Mouse (Mus musculus): Measurements from ENCODE around the gene 4930522L14Rik. TPM values are rescaled to one million over a fixed set of nuclear protein-coding genes. Genes with fewer than 3 reads are reported as not detected.
A peak's percentile ranks its signal among the peaks of the same experiment; 100 is the strongest.
"Not testable (repeated sequence)": the region's sequence is repeated elsewhere in the genome, so short reads cannot be mapped to it uniquely, and the experiment has no call there.

Gene 4930522L14Rik
- 5.1 and 5.3 TPM in 2 replicates for polyA plus RNA-seq (2015; fragmentation: Nextera tagmentation; extraction: Ambion mirVana)

- peak within 1 kb of the TSS; percentile 57 for H3K4me2 ChIP-seq (ENCODE audit: low read depth, low read length)
- H3K4me1 ChIP-seq (ENCODE audit: control insufficient read depth, insufficient read depth, low read length); H3K36me3 ChIP-seq (ENCODE audit: control insufficient read depth, insufficient read depth); H3K27ac ChIP-seq (ENCODE audit: low read length); H3K27me3 ChIP-seq (ENCODE audit: control insufficient read depth, insufficient read depth, low read length); H3K9me3 ChIP-seq (replicated peaks; ENCODE audit: control insufficient read depth, low read length): not testable (repeated sequence)
- peak within 1 kb of the TSS; percentile 72 for H3K9ac ChIP-seq (ENCODE audit: low read length)
- ATAC-seq (replicated peaks; ENCODE audit: extremely low read depth, insufficient read depth, low FRiP score) = peak; percentile 94
- H3K4me3 ChIP-seq (ENCODE audit: low read length) = peak within 1 kb of the TSS; percentile 66
- under 1% methylated on average over 23 of the region's 25 CpGs for WGBS
Measured at GRCm38 (mm10) chr5:109751391-109752071, at the start of gene 4930522L14Rik. 4930522L14Rik (minus strand) TSS chr5:109751886.

GRCm38 (mm10) chr5:109801466-109801865, 49.8 kb upstream of the 4930522L14Rik start:
- not testable (repeated sequence) for H3K27ac ChIP-seq (ENCODE audit: low read length); H3K4me1 ChIP-seq (ENCODE audit: control insufficient read depth, insufficient read depth, low read length); H3K9me3 ChIP-seq (replicated peaks; ENCODE audit: control insufficient read depth, low read length); ATAC-seq (replicated peaks; ENCODE audit: extremely low read depth, insufficient read depth, low FRiP score); H3K4me2 ChIP-seq (ENCODE audit: low read depth, low read length); H3K36me3 ChIP-seq (ENCODE audit: control insufficient read depth, insufficient read depth); H3K4me3 ChIP-seq (ENCODE audit: low read length); H3K27me3 ChIP-seq (ENCODE audit: control insufficient read depth, insufficient read depth, low read length); H3K9ac ChIP-seq (ENCODE audit: low read length)

GRCm38 (mm10) chr5:109799948-109800347, 48.3 kb upstream of the 4930522L14Rik start:
- H3K4me1 ChIP-seq (ENCODE audit: control insufficient read depth, insufficient read depth, low read length); H3K4me2 ChIP-seq (ENCODE audit: low read depth, low read length); H3K36me3 ChIP-seq (ENCODE audit: control insufficient read depth, insufficient read depth); H3K9ac ChIP-seq (ENCODE audit: low read length); H3K27me3 ChIP-seq (ENCODE audit: control insufficient read depth, insufficient read depth, low read length); H3K4me3 ChIP-seq (ENCODE audit: low read length); H3K9me3 ChIP-seq (replicated peaks; ENCODE audit: control insufficient read depth, low read length); H3K27ac ChIP-seq (ENCODE audit: low read length); ATAC-seq (replicated peaks; ENCODE audit: extremely low read depth, insufficient read depth, low FRiP score): not testable (repeated sequence)
- 52% methylated on average over 2 of the region's 2 CpGs for WGBS

- not testable (repeated sequence) for ATAC-seq (replicated peaks; ENCODE audit: extremely low read depth, insufficient read depth, low FRiP score); H3K9ac ChIP-seq (ENCODE audit: low read length); H3K4me1 ChIP-seq (ENCODE audit: control insufficient read depth, insufficient read depth, low read length); H3K27ac ChIP-seq (ENCODE audit: low read length); H3K4me2 ChIP-seq (ENCODE audit: low read depth, low read length); H3K27me3 ChIP-seq (ENCODE audit: control insufficient read depth, insufficient read depth, low read length); H3K36me3 ChIP-seq (ENCODE audit: control insufficient read depth, insufficient read depth); H3K4me3 ChIP-seq (ENCODE audit: low read length); H3K9me3 ChIP-seq (replicated peaks; ENCODE audit: control insufficient read depth, low read length)
- WGBS = 87% methylated on average over 3 of the region's 3 CpGs
Measured at GRCm38 (mm10) chr5:109797017-109797416, 45.3 kb upstream of the 4930522L14Rik start.

- H3K27me3 ChIP-seq (ENCODE audit: control insufficient read depth, insufficient read depth, low read length); H3K9me3 ChIP-seq (replicated peaks; ENCODE audit: control insufficient read depth, low read length); H3K36me3 ChIP-seq (ENCODE audit: control insufficient read depth, insufficient read depth); H3K4me1 ChIP-seq (ENCODE audit: control insufficient read depth, insufficient read depth, low read length): not testable (repeated sequence)
- peak; percentile 92 for ATAC-seq (replicated peaks; ENCODE audit: extremely low read depth, insufficient read depth, low FRiP score)
- WGBS = 2% methylated on average over 25 of the region's 25 CpGs
- H3K9ac ChIP-seq (ENCODE audit: low read length) = peak overlapping the region; percentile 80
- H3K4me3 ChIP-seq (ENCODE audit: low read length) = peak overlapping the region; percentile 79
- H3K27ac ChIP-seq (ENCODE audit: low read length) = peak overlapping the region; percentile 59
- H3K4me2 ChIP-seq (ENCODE audit: low read depth, low read length) = peak overlapping the region; percentile 71
Measured at GRCm38 (mm10) chr5:109795967-109796652, 44.4 kb upstream of the 4930522L14Rik start.

DNA sequence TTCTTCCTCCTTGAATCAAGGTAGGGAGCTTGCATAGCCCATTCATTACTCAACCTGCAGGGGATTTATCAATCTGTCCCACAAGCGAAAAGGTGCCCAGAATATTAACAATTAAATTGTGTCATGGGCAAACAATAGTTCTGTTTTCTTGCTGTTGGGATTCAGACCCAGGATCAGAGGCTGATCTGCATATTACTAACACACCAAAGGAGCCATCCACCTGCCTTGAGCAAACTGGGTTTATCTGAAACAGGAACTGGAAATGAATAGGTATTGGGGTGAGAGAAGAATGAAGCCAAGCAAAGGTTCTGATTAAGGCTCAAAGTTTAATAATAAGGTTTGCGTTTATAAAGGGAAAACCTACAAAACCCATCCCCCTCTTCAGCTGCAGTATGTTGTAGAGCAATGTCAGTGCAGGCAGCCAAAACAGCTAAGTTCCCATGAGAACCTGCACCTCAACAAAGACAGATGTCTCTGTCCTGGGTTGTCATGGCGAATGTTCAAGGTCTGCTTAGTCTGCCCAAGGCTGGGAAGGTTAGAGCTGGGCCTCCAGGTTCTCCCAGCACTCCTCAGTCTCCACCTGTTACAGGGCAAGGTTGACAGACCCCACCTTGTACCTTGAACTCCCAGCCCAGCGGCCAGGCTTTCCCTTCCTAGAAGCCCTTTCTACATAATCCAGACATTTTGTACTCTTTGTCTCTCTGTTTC, 541 bp upstream of the 4930522L14Rik start:
- H3K9ac ChIP-seq (ENCODE audit: low read length); H3K36me3 ChIP-seq (ENCODE audit: control insufficient read depth, insufficient read depth); H3K9me3 ChIP-seq (replicated peaks; ENCODE audit: control insufficient read depth, low read length); H3K27me3 ChIP-seq (ENCODE audit: control insufficient read depth, insufficient read depth, low read length); ATAC-seq (replicated peaks; ENCODE audit: extremely low read depth, insufficient read depth, low FRiP score); H3K4me1 ChIP-seq (ENCODE audit: control insufficient read depth, insufficient read depth, low read length); H3K27ac ChIP-seq (ENCODE audit: low read length): not testable (repeated sequence)
- WGBS = 58% methylated on average over 4 of the region's 4 CpGs
- peak overlapping the region; percentile 57 for H3K4me2 ChIP-seq (ENCODE audit: low read depth, low read length)
- peak overlapping the region; percentile 66 for H3K4me3 ChIP-seq (ENCODE audit: low read length)

DNA sequence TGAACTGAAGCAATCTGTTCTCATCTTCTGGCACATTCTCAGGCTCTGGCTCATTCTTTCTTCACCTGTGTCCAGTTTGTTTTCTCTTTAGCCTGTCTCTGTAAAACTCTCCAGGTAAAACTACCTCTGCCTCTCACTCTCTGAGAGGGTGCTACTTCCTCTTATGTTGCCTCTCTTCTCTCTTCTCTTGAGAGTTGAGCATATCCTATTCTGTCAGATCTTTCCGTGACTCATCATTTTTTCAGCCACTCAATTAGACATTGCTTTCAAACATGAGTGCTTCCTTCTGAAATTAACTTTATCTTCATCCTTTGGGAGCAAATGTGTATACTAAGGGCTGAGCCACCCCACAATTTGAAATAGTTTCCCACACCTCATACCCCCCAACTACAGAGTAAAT, 6.6 kb downstream of the 4930522L14Rik start:
- not testable (repeated sequence) for H3K36me3 ChIP-seq (ENCODE audit: control insufficient read depth, insufficient read depth); H3K27ac ChIP-seq (ENCODE audit: low read length); ATAC-seq (replicated peaks; ENCODE audit: extremely low read depth, insufficient read depth, low FRiP score); H3K9ac ChIP-seq (ENCODE audit: low read length); H3K4me2 ChIP-seq (ENCODE audit: low read depth, low read length); H3K9me3 ChIP-seq (replicated peaks; ENCODE audit: control insufficient read depth, low read length); H3K4me3 ChIP-seq (ENCODE audit: low read length); H3K4me1 ChIP-seq (ENCODE audit: control insufficient read depth, insufficient read depth, low read length); H3K27me3 ChIP-seq (ENCODE audit: control insufficient read depth, insufficient read depth, low read length)
- 84% methylated on average over 1 of the region's 1 CpGs for WGBS

GRCm38 (mm10) chr5:109717341-109717740, 34.3 kb downstream of the 4930522L14Rik start:
- 70% methylated on average over 3 of the region's 3 CpGs for WGBS

More at GRCm38 (mm10) chr5:109717341-109717740, 34.3 kb downstream of the 4930522L14Rik start:
- not testable (repeated sequence) for H3K4me3 ChIP-seq (ENCODE audit: low read length); ATAC-seq (replicated peaks; ENCODE audit: extremely low read depth, insufficient read depth, low FRiP score); H3K4me2 ChIP-seq (ENCODE audit: low read depth, low read length); H3K9ac ChIP-seq (ENCODE audit: low read length); H3K4me1 ChIP-seq (ENCODE audit: control insufficient read depth, insufficient read depth, low read length); H3K27me3 ChIP-seq (ENCODE audit: control insufficient read depth, insufficient read depth, low read length); H3K27ac ChIP-seq (ENCODE audit: low read length); H3K9me3 ChIP-seq (replicated peaks; ENCODE audit: control insufficient read depth, low read length); H3K36me3 ChIP-seq (ENCODE audit: control insufficient read depth, insufficient read depth)
